Mouse (Mus musculus): ENCODE data around the gene Ttf2. TPM values are rescaled to one million over a fixed set of nuclear protein-coding genes. Genes with fewer than 3 reads are reported as not detected.

Ttf2 gene
- polyA plus RNA-seq, 1 experiment from 2014 or later, result 24.6 TPM

DNA sequence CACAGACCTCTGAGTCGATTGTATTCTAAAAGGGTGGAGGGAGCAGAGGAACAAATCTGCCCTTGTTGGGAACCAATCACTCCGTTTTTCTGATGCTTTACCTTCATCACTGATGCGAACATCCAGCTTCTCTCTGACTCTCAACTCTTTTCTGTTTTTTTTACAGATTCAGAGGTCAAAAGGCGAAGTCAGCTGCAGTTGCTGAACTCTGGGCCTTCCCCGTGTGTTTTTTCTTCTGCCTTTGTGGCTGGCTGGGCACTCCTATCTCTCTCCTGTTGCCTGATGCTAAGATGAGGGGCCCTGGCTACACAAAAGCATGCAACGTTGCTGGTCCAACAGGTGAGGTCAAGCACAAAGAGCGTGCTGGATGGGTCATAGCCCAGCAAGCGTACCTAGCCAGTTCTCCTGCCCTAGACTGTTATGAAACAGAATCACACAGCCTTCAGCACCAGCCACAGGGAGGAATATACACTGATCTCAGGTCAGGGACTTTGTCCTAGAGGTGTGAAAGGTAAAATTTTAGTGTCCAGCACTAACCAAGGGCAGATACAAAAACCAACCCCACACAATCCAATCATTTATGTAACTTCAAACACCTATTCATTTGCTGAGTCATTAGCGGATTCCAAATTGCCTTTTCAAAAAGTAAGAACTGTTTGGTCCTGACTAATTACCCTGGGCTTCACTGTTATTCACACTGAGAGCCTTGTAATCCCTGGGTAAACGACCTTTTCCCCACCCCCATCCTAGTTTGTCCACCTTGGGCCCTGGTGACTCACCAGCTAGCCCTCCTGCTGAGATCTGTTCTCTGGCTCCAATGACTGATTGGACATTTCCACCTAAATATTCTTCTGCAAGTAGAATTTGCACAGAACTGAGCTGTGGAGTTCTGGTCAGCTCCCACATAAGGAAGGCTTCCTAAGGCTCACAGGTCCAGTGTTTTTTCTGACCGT, 76.8 kb downstream of the Ttf2 start:
- Histone ChIP-seq H3K4me1 (no peaks in the 10 kb centered on the region), H3K27me3 (no peaks in the 10 kb centered on the region), H3K4me2 (no peak overlapping the region), H3K9me3 (no peaks in the 10 kb centered on the region), H3K4me3 (replicated peaks) (no peak overlapping the region), H3K27ac (no peak overlapping the region), H3K9ac (no peak overlapping the region), H3K36me3 (replicated peaks) (no peaks in the 10 kb centered on the region)
- 59% methylated on average over 11 of the region's 11 CpGs for WGBS
- no peak for ATAC-seq (ENCODE audit: low FRiP score)

DNA sequence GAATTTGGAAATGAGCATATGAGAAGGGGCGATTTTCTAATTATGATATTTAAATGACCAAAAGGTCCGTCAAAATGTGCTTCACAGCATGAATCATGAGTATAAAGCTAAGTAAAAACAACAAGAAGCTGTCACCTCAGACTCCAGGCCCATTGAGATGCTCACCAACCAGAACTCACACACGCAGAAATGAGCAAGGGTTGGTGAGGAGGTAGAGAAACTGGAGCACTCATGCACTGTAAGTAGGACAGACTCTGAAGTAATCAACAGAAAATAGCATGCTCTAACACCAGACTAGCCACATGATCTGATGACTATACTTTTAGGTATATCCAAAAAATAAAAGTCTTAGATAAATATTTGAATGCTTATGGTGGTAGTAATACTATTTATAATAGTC, 79.1 kb downstream of the Ttf2 start:
- 93% methylated on average over 3 of the region's 3 CpGs for WGBS
- no peak overlapping the region for H3K9ac ChIP-seq
- H3K27me3 ChIP-seq, result no peaks in the 10 kb centered on the region
- H3K27ac ChIP-seq, result no peak overlapping the region
- H3K4me3 ChIP-seq (replicated peaks), result no peak overlapping the region
- H3K4me2 ChIP-seq, result no peak overlapping the region
- no peaks in the 10 kb centered on the region for H3K4me1 ChIP-seq
- no peaks in the 10 kb centered on the region for H3K36me3 ChIP-seq (replicated peaks)
- ATAC-seq (ENCODE audit: low FRiP score), result no peak
- H3K9me3 ChIP-seq, result 0 out of 2 replicates have a peak, but pooled peaks cover 4% of the 10 kb centered on the region

DNA sequence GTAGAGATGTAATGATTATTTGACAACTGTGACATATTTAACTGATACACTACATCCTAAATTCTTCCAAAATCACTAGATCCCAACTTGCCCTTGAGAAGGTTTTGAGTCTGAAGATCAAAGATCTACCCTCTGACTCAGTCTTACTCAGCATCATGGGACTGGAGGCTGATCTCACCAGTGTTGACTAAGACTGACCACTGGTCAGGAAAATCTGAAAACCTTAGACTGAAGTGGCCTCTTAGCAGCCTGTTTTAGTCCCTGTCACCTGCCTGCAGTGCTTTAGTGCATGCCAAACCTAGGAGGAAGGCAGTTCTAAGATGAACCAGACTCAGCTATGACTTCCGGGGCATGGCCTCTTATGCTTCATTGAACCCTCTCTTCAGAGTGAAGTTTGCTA, 80.2 kb downstream of the Ttf2 start:
- H3K27me3 ChIP-seq, result no peaks in the 10 kb centered on the region
- no peak overlapping the region for H3K27ac ChIP-seq
- 96% methylated on average over 1 of the region's 1 CpGs for WGBS
- H3K4me1 ChIP-seq, result no peaks in the 10 kb centered on the region
- no peak overlapping the region for H3K4me3 ChIP-seq (replicated peaks)
- H3K9me3 ChIP-seq, result 0 out of 2 replicates have a peak, but pooled peaks cover 4% of the 10 kb centered on the region
- no peak for ATAC-seq (ENCODE audit: low FRiP score)
- no peak overlapping the region for H3K9ac ChIP-seq
- H3K4me2 ChIP-seq, result no peak overlapping the region
- H3K36me3 ChIP-seq (replicated peaks), result no peaks in the 10 kb centered on the region

Other genes with a start within 250 kb of the Ttf2 start
- not detected in 2 replicates for gene Vtcn1, start 144.2 kb downstream of the Ttf2 start, polyA plus RNA-seq (2016; fragmentation: Nextera tagmentation; extraction: Ambion mirVana)
- gene Trim45, start 47.5 kb downstream of the Ttf2 start, polyA plus RNA-seq (2016; fragmentation: Nextera tagmentation; extraction: Ambion mirVana), result 6.2 and 7.1 TPM in 2 replicates
- 0.05 TPM in 1 of 2 replicates, not detected in the other for gene Cd101, start 59.9 kb upstream of the Ttf2 start, polyA plus RNA-seq (2016; fragmentation: Nextera tagmentation; extraction: Ambion mirVana)
- gene Ptgfrn, start 140.6 kb upstream of the Ttf2 start, polyA plus RNA-seq (2016; fragmentation: Nextera tagmentation; extraction: Ambion mirVana), result 3.9 and 4.5 TPM in 2 replicates